Mouse (Mus musculus): ENCODE results near the gene Hps4.
A peak's percentile ranks its signal among the peaks of the same experiment; 100 is the strongest.

Gene Hps4

DNA sequence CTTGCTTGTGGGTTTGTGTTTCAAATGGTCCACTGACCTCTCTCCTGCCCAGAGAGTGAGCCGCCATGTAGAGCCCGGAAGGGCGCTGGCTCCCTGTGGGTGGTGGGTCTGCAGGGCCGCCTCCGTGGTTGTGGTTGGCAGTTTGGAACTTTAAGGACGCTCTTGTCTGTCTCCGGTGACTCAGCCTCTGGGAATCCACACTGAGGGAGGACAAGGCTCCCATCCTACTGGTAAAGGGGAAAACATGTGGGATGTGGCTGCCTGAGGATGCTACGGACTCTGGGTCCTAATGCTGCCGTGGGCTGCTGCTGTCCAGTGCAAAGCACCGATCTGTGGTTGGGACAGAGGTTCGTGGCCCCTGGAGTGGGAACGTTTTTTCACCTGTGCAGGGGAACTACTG, 25.0 kb downstream of the Hps4 start:
- no peak for DNase-seq

DNA sequence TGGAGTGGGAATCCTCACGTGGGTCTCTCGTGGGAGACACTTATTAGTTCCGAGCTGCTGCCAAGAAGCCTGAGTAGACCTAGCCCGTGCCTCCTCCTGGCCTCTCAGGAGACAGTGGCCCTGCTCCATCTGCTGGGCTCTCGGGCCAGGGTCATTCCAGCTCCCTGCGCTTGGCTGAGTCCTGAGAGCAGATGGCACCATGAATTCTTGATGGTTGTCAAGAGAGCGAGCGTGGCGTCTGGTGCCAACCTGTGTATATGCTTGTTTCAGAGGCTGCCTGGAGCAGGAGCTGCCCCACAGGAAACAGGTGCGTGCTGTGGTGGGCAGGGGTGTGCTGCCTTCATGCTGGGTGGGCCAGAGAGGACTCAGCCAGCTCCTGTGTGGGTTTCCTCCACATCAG, 25.8 kb downstream of the Hps4 start:
- DNase-seq: peak; percentile 21

DNA sequence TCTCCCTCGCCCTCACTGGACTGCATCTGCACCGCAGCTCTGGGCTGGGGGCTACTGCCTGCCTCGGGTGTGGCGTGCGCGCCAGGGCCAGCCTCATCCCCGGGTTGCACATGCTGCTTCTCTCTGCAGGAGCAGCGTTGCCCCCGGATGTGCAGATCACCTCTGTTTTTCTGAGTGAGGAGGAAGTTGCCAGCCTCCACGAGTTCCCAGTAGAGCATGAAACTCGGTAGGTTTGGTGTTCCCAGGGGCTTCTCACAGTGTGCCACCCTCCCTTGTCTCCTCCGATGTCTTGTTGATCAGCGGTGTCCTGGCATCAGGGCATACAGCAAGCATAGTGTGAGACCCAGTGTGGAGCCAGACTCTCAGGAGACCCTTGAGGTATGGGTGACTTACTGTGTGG, 26.4 kb downstream of the Hps4 start:
- no peak for DNase-seq

DNA sequence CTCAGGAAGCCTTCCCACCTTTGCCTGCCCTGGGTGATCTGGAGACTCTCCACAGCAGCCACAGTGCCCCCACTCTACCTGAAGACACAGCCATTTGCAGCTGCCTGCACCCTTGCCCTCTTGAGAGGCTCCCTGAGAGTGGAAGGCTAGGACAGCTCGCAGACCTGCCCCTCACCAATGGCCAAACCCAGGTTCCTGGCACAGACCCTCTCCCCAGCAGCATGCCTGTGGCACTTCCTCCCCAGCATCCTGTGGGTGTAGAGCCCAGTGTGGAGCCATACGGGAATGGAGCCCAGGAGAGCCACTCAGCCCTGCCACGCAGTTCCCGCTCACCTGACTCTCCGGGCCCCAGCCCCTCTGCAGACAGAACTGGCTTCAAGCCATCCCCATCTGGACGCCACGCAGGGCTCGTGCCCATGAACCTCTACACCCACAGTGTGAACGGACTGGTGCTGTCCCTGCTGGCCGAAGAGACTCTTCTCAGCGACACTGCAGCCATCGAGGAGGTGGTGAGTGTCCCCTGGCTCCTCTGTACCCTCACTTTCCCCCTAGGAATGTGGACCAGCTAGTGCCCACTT, 27.4 kb downstream of the Hps4 start:
- no peak for DNase-seq

DNA sequence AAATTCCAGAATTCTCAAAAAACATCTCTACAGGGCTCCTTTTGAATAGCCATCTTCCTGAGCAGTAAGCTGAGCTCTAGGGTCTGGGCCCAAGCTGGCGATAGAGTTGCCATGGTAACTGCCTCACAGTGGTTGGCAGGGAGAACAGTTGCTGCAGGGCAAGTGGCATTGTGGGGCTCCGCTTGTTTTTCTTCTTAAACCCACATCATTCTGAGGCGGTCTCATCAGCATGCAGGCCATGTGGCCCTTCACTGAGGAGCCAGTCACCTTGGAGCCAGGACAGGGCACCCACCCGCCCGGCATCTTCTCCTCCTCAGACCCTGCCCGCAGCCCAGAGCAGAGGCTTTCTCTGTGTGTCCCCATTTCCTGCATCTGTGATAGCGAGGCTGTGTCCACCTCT, 29.1 kb downstream of the Hps4 start:
- peak; percentile 77 for DNase-seq

DNA sequence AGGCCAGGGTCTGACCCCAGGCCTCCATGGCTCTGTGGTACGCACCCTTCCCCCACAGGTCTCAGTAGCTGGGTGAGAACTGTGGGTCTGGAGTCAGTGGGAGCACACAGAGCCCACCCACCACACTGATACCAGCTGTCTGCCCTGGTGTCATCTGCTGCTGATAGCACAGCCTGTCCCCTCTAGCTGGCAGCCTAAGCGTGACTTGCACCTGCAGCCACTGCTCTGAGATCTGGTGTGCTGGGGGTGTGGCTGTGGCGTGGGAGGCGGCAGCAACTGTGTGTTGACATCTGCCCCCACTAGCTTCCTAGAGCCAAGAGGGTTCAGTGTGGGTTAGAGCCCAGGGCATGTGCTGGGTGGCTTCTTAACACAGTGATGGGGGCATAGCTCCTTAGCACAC, 33.2 kb downstream of the Hps4 start:
- DNase-seq: no peak

DNA sequence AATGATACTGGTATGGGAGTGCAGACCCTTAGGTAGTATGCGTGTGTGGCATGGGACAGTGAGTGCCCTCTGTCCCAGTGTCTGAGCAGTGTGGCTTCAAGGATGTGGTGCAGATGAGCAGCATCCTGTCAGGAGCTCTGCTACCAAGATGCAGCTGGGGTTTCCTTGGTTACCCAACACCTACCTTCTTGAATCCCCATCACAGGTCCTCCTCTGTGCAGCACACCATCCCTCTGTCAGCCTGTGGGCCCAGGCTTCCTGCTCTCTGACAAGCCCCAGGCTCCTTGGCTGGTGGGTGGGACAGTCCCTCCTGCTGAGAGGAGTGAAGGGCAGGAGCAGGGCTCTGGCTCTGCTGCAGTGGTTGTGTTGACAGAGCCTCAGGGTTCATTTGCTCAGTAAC, 34.5 kb downstream of the Hps4 start:
- DNase-seq: no peak

DNA sequence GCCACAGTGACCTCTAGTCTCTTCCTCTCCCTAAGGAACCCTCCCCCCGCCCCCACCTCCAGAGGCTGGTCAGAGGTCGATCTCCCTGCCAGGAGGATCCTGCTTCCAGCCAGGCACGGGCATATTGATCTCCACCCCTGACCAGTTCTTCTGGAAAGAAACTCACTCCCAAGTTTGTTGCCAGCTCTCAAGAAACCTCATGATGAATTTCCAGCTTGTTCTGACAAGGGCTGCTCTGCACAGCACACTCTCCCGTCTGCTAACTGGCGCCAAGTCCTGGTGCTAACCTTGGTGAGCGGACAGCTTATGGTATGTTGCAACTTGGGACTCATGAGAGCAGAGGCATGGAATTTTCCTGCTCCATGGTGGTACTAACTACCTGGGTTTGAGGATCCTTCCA, 35.8 kb downstream of the Hps4 start:
- no peak for DNase-seq

DNA sequence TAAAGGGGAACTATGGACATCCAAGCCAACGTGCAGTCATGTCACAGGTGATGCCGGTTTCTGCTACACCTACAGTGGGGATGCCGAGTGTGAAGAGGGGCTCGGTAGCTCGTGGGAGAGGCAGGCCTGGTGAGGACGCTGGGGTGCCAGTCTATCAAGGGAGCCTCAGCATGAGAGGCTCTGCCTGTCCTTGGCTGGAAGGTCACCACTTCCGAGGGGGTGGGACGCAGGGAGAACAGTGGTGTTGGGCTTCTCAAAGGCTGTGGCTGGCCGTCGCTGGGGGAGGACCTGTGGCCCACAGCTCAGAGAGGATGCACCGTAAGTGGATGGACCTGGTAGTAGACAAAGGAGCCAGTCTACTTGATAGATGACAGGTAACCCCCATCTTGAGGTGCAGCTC, 38.3 kb downstream of the Hps4 start:
- DNase-seq: no peak

DNA sequence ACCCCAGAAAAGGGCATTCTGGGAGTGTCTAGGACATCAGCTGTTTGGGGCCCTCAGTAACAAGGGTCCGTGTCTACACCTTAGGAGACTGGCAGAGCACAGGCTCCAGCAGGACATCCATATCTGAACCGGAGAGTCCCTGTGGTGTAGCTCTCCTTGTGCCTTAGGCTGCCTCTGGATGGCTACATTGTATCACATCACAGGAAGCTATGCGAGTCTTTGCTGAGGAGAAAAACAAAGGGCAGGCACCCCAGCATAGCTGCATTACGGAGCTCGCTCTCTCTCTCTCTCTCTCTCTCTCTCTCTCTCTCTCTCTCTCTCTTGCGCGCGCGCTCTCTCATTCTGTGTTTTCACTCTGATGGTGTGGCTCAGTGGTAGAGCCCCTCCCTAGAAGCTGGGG, 39.2 kb downstream of the Hps4 start:
- DNase-seq: peak; percentile 48

DNA sequence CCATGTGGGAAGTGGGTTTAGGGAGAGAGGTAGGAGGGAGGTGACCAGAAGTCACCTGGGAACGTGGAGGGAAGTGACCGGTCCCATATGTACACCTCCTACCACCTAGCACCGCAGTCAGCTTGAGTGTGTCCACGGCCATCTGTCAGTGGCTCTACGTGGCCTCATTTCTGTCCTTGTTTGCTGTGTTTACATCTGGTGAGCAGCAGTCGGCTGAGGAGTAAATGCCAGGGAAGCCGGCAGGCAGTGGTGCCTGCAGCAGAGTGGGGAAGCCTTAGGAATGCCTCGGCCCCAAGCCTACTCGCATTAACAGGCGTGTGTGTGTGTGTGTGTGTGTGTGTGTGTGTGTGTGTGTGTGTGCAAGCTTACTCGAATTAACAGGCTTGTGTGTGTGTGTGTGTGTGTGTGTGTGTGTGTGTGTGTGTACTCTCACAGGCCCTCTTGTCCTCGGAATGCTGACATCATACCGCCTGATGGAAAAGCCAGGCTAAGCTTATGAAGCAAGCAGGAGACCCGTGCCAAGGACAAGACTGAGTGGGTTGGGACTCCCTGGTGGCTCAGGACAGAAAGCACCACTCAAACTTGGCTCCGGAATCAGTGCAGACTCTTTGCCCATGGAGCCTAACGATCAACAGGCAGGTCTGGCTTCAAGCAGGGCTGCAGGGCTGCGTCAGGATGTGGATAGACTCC, 39.9 kb downstream of the Hps4 start:
- DNase-seq: peak; percentile 67

DNA sequence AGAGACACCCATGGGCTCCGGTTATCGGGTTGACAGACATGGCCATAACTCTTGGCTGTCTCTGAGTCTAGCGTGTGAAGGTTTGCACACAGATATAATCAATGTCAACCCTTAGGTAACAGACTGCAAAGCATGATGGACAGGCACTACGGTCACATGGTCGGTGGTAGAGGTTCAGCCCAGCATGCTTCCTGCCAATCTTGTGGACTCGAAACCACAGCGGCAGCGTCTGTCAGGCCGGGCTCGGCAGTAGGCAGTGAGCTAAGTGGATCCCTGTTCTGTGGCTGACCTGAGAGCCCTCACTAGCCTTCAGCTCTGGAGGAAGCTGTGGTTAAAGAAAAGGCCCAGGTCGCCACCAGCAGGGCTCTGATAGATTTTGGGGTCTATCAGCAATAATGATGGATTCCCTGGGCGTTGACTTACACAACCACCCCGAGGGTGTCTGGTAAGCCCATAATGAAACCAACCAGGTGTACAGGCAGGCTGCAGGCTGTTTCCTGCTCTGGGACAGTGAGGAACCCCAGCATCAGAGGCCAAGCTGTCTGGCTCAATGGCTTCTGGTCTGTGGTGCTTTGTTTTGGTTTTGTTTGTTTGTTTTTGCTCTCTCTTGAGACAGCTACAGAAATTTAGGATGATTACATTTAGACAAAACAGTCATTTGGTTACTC, 42.1 kb downstream of the Hps4 start:
- no peak for DNase-seq

DNA sequence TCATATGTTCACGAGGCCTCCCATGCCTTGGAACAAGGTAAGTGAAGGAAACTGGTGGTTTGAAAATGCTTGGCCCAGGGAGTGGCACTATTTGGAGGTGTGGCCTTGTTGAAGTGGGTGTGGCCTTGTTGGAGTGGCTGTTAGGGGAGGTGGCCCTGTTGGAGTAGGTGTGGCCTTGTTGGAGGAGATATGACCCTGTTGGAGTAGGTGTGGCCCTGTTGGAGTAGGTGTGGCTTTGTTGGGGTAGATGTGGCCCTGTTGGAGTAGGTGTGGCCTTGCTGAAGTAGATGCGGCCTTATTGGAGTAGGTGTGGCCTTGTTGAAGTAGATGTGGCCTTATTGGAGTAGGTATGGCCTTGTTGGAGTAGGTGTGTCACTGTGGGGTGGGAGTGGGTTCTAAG, 43.1 kb downstream of the Hps4 start:
- no peak for DNase-seq

DNA sequence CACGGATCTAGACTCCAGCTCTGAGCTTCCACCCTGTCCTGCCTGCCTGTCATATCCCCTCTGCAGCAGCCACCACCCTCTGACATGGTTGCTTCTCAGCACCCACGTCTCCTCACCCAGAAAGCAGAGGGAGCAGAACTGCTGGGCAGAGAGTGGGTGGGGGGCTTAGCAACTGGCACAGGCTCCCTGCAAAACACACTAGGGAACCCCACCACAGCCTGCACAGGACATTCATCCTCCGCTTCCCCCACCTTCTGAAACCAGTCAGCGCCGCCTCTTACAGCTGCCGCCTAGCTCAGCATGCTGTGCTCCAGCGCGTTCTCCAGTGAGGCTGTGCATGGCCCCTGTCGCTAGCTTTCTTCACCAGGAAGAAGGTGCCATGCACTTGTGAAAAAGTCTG, 46.5 kb downstream of the Hps4 start:
- no peak for DNase-seq

DNA sequence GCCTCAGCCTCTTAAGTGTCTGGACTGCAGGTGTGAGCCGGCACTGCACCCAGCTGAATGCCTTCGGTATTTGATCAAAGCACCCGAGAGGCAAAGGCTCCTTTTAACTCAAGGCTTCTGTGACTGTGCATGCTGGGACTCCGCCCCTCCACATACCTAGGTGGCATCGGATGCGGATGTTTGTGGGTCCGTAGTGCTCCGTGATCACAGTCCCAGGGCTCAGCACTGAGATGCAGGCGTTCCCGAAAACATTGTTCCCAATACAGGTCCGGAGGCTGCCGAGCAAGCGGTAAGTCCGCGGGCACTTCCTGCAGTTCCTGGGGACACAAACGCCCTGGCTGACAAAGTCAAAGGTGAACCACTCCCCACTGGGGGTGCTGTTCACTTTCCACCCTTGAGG, 48.1 kb downstream of the Hps4 start:
- DNase-seq: no peak

DNA sequence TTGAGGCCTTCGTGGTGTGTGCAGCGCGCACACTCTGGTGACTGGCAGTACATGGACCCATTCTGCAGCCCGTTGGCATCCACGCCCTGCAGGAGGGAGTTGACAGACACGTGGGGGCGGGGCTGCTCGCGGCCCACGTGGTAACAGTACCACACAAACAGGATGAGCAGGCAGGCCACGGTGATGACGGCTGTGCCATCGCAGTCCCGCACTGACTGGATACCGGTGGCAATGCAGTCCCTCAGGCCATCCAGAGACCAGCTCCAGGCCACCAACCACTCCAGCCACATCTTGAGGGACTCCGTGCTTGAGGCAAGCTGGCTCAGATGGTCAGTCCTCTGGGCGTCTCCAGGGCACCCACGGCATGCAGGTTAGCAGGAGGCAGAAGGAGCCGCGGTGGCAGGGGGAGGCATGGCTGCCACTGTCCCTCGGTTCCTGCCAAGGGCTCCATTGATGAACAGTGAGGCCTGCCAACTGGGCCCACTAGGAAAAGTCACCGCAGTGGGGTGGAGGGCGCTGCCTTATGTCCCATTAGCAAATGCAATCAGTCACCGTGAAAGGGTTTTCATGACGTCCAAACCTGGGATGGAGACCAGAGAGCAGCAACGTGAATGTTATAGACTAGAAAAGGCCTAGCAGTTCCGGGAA, 48.9 kb downstream of the Hps4 start:
- DNase-seq: no peak

DNA sequence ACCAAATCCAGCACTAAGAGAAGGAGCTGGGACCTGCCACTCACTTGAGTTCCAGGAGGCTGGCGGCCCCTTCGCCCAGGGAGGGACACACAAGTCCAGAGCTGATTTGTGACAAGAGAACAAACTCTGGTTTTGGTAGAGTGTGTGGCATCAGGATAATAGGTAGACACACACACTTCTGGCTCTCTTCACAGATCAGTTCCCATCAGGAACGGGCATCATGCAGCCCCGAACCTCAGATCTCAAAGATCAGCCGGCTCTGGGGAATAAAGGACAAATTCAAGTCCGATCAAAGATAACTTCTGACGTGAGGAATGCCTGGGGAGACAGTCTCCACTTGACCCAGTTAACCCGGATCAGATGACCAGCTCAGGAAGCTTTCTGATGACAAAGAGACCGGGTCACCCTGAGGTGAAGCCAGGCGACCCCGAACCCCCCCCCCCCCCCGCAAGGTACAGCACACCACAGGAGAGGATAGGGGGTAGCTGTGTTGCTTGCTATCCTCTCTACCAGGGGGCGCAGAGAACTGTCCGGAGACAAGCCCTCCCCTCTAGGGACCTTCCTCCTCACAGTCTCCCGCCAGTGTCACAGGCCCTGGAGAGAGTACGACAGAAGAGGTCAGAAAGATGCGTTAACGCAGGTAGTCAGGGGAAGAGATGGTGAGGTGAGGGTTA, 51.0 kb downstream of the Hps4 start:
- peak; percentile 51 for DNase-seq

DNA sequence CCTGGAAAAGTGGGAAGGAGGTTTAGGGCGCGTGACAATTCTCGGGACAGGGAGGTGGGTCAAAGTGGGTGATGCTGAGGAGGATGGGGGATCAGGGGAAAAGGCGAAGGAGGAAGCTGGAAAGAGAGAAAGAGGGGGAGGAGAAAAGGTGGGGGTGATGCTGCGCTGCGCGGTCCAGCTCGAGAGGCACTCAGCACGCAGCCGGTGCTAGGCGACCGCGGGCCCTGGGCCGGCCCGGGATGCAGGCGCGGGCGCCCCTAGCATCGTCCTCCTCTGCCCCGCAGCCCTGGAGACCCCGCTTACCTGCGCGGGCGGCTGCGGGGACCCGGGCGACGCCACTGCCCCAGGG, 51.5 kb downstream of the Hps4 start:
- DNase-seq: no peak

DNA sequence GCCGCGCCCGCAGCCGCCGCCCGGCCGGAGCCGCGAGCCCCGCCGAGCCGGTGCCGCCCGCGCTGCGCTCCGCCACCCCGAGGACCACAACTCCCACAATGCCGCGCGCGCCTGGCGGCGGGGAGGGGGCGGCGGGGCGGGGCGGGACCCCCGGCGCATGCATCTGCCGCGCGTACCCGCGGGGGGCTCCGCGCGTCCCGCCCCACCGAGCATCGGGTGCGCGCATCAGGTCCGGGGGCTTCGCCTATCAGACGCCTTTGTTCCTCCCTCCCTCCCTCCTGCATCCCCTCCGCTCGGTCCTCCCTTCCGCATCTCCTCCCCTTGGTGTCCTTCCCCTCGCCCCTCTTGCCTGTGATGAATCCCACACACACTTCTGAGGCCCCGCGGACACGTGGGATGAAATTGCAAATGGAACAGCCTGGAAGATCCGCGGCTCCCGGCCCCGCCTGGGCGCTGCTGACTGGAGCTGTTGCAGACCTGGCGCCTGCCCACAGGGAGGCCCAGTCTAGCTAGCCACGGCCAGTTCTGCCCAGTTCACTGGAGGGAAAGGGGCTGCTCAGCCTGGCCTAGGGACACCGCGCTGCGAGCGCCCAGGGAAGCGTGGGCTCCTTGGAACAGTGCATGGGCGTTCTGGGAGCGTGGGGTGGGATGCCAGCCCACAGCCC, 52.0 kb downstream of the Hps4 start, which contains the start of gene Asphd2:
TSS of gene Asphd2 (minus strand) at position 88 of the 665 bp plus-strand sequence.
- peak; percentile 94 for DNase-seq

DNA sequence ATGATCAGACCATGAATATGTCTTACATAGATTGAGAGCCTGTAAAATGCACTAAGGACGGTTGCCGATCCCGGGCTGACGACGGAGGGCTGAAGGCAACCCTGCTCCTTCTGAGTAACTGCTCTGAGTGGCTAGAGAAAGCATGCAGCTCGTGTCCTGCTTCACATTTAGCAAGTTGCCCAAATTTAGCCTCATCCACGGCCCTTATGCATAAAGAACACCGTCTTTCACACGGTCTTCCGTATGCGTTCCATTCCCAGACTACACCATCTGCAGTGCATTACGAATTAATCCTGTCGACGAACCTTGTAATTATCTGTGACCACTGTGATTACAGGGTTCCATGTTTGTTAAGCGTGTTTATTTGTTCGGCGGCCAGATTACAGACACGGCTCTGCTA, 53.2 kb downstream of the Hps4 start:
- no peak for DNase-seq

DNA sequence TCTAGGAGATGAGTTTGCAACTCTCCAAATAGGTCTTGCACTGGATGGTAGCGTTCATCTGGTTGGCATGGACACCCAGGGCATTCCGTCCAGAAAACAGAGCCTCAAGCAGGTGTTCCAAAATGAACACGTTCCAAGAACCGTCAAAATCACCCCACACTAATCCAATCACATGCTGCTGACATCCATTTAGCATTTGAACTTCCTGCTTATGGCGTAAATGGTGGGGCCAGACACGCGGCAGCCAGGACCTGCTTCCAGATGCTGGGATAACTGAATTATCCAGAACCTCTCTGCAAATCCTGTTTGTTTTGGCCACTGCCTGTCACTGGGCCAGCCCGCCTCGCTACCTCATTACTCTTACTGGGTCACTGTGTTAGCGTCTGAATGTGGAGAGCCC, 56.4 kb downstream of the Hps4 start:
- no peak for DNase-seq

DNA sequence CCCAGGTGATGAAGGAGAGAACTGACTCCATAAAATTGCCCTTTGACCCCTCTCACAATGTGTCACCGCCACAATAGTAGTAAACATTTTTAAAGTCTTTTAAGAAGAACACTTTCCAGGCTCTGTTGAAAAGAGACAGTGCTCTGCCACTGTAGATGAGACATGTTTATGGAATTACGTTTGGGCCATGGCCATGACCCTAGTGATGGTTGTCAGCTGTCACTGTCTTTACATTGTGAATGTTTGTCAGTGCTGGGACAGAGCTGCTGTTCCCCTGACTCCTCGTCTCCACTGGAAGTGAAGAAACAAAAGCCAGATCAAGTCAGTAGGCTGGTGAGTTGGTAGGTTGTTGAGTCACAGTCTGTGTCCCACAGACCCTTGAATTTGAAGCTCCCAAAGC, 59.6 kb downstream of the Hps4 start:
- DNase-seq: no peak

DNA sequence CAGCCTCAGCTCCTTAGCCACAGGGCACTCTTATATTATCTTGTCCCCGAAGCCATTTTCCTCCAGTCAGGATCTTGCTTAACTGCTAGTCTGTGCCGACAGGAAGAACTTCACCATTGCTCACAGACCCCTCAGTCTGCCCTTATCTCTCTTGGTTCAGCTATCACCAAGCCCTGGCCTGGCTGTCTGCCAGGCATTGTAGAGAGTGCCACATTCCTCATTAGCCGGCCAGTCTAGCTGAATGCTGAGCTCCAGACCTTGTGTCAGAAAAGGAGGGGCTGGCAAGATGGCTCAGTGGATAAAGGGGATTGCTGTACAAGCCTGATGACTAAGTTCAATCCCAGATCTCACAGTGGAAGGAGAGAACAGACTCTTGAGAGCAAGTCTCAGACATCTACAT, 63.1 kb downstream of the Hps4 start:
- peak; percentile 73 for DNase-seq

All from retina, postnatal 1 day (tissue).